Mouse (Mus musculus) heart, adult 10 weeks (tissue): ENCODE data around the gene Lin7c. TPM values are rescaled to one million over a fixed set of nuclear protein-coding genes. Genes with fewer than 3 reads are reported as not detected.

Source experiments
- polyA plus RNA-seq: library from polyadenylated mRNA; stranded (reverse); fragments of 350-450 nt; fragmentation: Illumina TruSeq; extraction: RNeasy Lipid Tissue Mini Kit (QIAGEN cat#74804); gene quantifications from one replicate; pipeline ENCODE4 v1.2.3, GENCODE M21; 2014; ENCODE audit warnings: low read depth, low replicate concordance

Lin7c gene
- polyA plus RNA-seq, result 30.6 TPM

DNA sequence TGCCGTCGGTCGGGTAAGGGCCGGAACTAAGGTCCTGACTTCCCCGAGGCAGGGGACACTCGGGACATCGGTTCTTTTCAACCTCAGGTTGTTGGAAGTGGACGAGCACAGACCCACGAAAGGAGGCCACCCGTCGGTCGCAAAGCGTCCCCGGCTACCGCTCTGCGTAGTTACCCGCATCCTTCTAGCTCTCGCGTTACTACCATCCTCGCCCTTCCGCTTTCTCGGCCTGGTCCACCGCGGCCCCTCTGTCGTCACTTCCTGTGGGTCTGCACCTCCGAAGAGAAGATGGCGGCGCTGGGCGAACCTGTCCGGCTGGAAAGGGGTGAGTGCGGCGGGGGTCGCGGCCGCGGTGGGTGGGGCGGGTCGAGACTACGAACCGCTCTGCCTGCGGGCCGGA is at the start of gene Lin7c:
Gene Lin7c, plus strand, starts transcription at position 257 of the 400 bp plus-strand sequence.

DNA sequence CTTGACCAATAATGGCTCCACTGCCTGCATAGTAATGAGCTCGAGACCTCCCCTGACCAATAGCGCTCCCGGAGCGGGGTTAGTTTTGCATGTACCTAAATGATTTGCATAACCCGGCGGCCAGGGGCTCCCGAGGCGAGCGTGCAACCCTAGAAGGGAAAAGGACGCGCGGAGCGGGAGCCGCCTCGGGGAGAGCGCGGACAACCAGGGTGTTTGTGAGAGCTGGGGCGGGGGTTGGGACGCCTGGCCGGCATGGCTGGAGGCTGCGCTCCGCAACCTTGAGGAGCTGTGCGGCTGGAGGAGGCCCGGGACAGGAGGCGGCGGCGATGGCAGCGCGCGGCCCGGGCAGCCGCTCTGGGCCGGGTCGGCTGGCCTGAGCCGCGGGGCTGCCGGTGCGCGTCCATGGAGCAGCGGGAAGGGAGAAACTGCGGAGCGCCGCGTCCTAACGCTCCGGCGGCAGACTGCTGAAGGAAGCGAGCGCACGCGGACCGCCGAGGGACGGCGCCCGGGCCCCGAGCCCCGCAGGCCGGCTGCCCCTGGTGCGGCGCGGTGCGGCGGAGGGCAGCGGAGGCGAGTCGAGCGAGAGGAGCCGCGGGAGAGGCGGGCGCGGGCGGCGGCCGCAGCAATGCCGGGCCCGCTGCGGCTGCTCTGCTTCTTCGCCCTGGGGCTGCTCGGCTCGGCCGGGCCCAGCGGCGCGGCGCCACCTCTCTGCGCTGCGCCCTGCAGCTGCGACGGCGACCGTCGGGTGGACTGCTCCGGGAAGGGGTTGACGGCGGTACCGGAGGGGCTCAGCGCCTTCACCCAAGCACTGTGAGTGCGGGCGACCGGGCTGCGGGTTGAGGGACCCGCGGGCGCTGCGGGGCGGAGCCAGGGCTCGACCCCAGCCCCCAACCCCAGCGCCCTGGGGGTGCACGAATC is 27.1 kb downstream of the Lin7c start, which contains the start of gene Lgr4:
Gene Lgr4, plus strand, starts transcription at position 152 of the 918 bp plus-strand sequence.

Other genes with a start within 250 kb of the Lin7c start
- gene Bdnf, start 216.2 kb upstream of the Lin7c start, polyA plus RNA-seq, result 3.9 TPM
- gene Lgr4, start 26.8 kb downstream of the Lin7c start, polyA plus RNA-seq, result 16.2 TPM
- gene Ccdc34, start 127.0 kb downstream of the Lin7c start, polyA plus RNA-seq, result 4.9 TPM